Mouse (Mus musculus) brain, adult 2 months (tissue): ENCODE results near the gene Tbx21.

Experiments used
- DNase-seq: peaks from one replicate; pipeline ENCODE4 v3.0.0; 2011; ENCODE audit warnings: low read depth, low spot score

The Tbx21 gene

DNA sequence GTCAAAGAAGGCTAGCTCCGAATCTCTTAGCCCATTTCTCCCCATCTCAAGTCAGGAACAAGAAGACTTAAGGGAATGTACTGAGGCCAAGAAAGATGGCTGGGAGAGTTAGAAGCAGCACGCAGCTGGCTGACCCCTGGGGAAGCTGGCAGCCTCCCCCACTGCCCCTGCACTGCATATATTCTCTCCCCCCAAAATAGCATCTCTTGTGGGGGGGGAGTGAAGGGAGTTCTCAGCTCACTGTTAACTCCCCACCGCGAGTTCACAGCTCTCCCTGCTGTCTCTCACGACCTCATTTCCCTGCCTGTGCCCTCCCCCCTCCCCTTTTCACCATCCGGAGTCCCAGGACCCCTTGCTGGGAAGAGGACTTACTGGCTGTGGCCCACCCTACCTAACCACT lies 17.1 kb upstream of the Tbx21 start:
- no peak for DNase-seq

DNA sequence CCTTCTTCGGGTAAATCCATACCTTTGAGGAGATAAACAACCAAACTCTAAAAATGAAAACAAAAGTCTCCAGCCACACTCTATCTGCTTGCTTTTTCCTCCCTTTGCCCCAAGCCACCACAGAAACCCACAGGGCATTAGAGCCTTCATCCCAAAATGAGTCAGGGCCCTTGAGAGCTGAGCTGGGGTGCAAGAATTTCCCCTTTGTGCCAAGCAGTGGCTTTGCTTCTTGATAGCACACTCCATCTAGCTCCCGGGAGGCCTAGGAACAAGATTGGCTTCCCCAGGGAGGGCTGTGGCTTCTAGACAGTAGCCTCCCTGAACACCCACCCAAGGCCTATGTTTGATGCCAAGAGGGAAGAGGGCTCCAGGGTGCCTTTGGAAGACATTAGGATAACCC lies 16.6 kb upstream of the Tbx21 start:
- no peak for DNase-seq

DNA sequence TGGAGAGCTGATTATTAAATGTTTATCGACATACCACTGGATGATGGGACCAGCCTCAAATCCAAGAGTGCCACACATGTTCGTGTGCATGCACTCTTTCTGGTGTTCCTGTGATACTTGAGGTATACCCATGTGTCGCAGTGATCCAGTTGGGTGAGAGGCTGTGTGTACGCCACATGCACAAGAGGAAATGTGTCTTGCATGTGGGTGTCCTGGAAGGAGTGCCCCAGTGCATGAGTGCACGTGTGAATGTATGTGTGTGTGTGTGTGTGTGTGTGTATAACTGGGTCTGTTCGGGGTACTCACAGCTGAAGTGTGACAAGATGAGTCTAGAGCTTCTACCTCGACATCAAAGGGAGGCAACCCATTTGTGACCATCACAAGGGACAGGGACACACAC lies 15.2 kb upstream of the Tbx21 start:
- DNase-seq, result no peak

DNA sequence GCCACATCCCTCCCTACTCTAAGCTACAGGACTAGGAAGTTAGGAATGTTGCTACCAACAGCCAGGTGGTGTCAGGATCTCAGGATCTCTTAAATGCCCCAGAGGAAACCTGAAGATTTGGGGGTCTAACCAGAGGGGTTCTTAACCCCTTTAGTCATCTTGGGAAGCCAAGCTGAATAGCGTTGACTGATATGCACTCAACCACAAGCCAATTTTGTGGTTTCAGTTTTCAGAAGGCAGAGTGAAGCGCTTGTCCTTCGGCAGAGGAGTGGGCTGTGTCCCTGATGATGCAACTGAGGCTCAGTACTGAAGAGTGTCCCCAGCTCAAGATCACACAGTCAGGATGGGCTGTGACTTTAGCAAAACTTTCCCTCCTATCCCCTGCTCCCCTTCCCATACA lies 13.8 kb upstream of the Tbx21 start:
- no peak for DNase-seq

DNA sequence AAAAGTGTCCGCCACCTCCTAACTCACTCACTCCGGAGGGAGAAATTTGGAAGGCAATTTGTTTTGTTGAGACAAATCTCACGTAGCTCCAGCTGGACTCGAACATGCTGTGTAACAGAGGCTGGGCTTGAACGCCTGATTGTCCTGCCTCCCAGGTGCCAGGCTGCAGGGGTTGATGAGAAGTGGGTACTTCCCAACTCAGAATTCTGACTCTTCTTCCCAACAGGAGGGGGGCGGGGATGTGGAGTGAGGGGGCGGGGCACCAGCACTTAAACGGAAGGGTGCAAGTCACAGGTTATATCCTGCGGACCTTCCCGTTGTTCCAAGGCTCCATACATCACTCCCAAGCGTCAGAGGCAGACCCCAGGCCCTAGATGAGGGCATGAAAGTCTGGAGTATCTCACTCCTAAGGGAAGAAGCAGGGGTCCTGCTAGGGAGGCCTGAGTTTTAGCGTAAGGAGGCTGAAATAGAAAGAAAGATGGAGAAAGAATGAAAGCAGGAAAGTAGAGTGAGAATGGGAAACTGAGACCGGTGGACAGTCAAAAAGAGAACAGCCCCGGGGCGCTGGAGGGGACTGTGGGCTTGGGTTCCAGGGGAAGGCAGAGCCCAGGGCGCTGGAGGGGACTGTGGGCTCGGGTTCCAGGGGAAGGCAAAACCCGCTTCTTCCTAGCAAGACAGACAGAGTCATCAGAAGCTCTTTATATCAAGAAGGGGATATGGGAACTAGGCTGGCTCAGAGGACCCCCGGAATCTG lies 12.5 kb upstream of the Tbx21 start:
- DNase-seq, result no peak

DNA sequence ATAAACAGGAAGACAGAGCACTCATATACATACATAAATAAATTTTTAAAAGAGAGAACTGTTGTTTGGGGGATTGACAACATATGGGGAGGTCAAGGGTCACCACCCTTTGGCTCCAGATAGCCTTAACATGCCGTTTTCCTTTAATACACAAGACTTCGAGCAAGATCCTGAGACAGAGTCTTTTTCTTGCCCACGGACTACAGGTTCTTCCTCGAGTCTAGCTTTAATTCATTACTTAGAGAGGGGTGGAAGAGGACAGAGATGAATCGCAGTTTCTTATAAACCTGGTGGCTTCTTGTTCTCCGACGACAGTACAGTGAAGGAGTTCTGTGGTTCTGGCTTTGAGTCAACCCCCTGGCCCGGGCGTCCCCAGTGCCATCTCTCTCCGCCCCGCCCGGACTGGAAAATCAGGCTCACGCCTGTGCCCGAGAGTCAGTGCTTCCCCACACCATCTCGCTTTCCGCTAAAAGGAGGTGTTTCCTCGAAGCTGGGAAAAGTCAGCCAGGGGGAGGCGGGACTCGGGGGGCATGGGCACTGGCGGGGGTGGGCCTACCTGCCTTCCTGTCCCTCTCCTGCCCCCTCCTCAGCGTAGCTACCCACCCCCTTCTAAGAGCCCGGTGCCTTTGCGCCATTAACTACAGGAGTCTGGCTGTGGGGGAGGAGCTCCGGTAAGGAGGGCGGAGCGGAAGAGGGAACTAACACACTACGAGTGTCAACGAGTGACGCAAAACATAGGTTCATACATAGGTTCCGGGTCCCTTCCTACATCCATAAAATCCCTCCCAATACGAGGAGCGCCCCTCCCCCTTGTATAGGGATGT lies 11.7 kb upstream of the Tbx21 start:
- DNase-seq, result peak; percentile 41

DNA sequence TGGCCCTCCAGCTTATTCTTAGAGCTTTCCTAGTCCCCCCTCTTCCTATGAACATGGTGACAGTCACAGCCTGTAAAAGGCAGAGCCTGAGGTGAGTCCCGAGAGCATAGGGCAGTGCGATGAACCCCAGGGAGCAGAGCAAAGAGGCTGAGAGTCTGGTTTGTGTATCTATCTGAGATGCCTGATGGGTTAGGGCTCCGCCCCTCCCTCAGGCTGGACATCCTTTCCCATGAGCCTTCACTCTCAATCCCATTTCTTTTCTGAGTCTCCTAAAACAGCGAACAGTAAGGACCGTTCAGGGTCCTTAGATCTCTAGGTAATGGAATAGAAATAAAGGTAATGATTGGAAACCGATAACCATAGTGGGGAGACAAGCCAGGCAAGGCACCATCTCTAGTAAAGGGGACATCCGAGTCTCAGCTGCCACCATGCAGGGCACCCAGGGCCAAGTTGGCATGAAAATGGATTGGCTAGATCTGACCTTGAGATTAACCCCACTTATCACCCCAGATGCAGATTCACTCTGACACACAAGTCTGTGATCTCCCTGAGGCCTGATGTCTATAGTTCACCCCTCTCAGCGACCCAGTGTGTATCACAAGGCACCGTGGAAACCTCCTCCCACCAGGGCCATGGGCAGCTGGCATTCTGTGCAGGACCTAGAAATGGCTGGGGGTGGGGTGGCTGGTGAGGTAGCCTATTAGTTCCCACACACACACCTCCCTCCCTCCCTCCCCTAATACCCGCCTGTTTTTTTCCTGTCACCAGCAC lies 9.3 kb upstream of the Tbx21 start:
- no peak for DNase-seq

DNA sequence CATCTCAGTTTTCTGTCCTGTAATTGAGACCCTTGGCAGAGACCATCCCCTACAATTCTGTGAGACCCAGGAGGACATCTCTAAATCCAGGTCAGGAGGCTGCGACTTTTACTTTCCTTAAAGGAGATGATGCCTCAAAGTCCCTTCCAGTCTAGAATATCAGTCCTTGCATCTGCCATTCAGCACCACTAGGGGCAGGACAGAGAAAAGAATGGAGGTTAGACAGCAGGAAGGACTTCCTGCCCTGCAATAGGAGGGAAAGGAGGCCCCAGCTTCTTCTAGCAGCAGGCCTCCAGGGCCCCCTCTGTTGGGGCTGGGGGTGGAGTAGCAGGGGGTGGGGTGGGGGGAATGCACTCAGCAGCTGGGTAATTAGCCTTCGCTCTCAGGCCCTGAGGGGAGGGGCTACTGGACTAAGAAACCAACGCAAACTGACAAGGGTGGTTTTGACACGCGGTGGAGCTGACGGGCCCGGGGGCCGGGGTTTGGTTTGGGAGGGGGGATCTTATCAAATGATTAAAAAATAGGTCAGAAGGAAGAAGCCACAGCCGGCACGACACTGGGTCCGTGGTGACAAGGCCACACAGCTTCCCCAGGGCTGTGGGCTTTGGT lies 8.3 kb upstream of the Tbx21 start:
- DNase-seq, result no peak

DNA sequence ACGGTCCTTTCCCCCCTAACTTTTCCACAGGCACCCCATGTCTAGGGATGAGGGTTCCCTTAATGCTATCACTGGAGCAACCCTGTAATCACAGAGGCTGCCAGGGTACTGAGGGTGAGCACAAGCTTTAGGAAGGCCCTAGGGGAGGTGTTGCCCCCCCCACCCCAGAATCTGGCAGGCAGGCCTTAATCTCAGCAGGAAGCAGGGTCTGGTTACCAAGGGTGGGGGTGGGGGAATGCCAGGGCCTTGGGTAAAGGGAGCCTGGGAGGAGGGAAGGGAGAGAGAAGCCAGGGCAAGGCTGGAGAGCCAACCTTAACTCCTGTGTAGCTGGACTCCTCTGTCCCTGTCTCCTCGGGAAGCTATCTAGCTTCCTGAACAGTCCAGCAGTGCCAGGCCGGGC lies 5.5 kb upstream of the Tbx21 start:
- no peak for DNase-seq

DNA sequence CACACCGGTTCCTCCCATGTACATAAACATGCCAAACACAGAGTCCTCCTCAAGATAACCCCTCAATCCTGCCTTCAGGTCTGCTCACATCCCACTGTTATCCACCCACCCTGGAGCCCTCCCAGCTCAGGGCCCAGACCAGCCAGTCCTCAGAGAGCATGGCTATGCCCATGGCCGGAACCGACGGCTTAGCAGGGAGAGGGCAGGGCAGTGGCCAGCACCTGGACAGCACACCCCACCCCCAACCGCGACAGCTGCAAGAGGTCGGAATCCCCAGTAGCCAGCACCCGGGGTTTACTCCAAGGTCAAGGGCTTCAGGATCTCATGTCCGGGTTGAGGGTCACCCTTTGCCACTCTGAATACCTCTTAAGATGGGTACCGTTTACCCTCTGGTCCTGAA lies 5.1 kb upstream of the Tbx21 start:
- DNase-seq, result no peak

DNA sequence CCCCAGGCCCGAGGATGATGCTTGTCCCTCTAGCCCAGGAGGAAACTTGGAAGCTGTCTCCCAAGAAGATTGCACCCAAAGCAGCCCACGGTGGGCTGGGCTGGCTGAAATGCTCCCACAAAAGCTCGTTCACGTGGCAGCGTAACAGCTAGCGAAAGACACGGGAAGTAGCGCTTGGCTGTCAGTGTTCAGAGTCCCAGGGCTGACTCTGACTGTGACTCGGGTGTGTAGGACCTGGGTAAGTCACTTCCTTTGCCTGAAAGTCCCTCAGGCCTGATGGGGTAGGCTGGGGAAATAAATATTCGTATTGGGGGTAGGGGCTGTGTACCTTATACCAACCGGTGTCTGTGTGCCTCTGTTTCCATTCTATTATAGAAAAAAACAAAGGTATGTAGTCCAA lies 666 bp upstream of the Tbx21 start:
- DNase-seq, result no peak

DNA sequence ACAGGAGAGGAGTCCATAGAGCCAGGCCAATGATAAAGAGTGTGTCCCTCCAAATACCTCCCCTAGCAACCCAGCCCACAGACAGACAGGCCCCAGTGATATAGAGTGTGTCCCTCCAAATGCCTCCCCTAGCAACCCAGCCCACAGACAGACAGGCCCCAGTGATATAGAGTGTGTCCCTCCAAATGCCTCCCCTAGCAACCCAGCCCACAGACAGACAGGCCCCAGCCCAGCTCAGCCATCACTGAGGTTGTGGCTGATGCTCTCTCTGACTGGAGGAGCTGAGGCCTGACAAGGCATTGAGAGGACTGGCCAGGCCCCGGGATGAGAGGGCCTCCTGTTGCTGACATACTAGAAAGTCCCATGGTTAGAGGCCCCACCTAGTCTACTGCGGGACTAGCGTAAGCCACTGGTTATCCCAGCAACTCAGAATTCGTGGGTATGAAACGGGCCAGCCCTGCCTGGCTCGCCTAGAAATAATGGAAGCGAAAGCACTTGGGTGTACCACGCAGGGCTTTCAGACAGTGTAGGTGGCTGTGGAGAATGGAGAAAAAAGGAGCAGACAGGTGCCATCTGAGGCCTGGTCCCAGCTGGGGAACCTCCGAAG lies 2.5 kb downstream of the Tbx21 start:
- DNase-seq, result no peak

DNA sequence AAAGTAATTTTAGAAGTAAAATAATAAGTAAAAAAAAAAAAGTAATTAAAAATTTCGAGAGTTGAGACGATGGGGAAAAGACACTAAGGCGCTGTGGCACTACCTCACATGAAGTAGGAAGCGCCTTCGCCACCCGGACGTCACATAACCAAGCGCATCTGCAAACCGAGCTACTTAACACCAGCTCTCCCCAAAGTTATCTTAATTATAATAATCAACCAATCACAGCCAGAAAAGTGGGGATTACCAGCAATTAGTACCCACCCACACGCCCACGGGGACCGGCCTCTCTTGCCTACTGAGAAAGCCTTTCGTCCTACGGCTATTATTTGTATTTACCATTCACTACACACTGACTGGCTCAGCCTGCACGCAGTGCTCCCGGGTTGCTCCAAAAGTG lies 6.2 kb downstream of the Tbx21 start:
- DNase-seq, result peak; percentile 73

DNA sequence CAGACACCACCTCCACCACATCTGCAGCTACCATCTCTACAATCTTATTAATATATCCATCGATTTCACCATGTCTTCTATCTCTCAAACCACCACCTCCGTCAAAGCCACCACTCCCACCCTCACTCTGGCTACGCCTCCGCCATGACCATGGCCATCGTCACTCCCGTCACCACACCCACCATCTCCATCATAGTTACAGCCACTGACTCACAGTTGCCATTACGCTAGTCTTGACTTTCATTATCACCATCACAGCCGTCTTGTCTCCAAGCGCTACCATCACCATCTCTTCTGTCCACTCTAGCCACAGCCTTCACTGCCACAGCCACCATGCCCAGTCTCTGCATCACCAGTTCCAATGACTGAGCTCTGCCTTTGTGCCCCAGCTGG lies 11.0 kb downstream of the Tbx21 start:
- DNase-seq, result no peak

DNA sequence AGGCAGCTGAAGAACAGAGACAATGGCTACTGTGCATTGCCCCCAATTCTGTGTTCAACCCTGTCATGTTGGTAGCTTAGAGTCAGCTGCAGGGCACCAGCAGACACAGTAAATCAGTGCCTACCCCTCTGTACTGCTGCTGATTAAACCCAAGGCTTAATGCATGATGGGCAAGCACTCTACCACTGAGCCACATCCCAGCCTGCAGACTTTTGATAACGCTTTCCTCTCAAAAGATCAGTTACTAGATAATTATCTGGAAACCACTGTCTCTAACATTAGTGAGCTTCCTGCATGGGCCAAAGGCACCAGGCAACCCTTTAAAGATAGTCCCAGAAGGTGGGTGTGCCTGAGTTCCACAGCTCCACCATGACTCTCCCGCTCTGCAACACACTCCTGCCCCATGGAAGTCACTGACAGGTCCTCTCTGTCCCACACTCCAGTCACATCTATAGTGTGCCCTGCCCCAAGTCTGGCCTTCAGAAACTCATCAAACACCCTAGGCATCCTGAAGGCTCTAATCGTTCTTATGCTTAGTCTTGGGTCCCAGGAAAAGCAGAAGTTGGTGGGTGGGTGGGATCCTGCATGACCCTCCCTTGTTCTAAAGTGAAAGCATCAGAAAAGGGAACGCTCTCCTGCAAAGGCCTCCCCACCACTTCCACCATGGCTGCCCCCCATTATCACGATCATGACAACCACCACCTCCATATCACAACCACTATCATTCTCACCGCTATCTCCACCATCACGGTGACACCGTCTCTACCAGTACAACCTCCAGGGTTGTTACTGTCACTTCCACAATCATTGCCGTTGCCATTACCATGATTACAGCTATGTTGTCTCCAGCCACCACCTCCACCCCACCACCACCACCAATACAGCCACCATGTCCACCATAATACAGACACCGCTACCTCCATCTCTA lies 11.7 kb downstream of the Tbx21 start:
- DNase-seq, result no peak

DNA sequence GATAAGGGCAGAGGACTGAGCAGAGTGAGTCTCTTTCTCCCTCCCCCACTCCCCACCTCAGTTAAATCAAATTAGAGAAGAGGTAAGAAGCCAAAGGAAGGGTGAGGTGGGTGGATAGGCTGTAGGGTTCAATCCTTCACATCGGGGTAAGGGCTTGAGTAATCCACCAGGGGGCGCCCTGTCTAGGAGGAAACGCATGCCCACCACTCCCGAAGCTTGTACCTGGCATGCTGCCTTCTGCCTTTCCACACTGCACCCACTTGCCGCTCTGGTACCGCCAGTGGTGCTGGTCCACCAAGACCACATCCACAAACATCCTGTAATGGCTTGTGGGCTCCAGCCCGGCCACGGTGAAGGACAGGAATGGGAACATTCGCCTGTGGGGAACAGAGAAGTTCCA lies 13.4 kb downstream of the Tbx21 start:
- peak; percentile 55 for DNase-seq

DNA sequence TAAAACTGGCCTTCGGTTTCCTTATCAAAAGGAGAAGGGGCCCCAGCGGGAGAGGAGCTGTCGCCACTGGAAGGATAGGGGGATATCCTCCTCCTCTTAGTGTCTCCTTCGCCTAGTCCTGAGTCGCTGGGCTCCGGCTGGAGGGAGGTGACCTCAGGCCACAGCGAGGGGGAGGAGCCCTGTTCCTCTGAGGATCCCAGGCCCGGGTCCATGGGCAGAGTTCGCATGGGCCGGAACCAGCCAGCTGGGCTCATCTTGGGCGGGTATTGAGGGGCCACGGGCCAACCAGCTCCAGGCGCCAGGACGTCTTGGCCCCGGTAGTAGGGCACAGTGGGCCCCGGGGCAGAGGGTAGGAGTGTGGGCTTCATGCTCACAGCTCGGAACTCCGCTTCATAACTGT lies 16.3 kb downstream of the Tbx21 start:
- DNase-seq, result no peak

DNA sequence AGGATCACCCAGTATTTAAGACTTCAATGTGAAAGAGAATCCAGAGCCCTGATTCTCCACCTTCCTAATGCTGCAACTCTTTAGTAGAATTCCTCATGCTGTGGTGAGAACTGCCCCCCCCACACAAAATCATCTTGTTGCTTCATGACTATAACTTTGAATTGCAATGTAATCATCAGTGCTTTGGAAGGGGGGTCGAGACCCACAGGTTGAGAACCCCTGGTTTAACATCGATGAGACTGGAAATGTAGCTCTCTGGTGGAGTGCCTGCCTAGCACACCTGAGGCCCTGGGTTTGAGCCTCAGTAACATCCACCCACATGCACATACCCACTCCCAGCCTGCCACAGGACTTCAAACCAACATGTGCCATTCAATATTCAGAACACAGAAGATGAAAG lies 20.5 kb downstream of the Tbx21 start:
- no peak for DNase-seq

DNA sequence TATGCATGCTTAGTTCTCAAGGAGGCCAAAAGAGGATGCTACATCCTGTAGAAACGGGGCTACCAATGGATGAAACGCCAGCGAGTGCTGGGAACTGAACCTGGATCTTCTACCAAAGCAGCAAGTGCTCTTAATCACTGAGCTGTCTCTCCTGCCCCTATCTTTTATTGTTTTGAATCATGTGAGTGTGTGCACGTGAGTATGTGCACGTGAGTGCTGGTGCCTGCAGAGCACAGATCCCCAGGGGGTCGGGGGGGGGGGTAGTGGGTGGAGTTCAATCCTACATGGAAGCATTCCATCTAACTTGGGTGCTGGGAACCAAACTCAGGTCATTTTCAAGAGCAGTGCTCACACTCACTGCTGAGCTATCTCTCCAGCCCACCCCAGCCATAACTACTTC lies 28.8 kb downstream of the Tbx21 start:
- no peak for DNase-seq

DNA sequence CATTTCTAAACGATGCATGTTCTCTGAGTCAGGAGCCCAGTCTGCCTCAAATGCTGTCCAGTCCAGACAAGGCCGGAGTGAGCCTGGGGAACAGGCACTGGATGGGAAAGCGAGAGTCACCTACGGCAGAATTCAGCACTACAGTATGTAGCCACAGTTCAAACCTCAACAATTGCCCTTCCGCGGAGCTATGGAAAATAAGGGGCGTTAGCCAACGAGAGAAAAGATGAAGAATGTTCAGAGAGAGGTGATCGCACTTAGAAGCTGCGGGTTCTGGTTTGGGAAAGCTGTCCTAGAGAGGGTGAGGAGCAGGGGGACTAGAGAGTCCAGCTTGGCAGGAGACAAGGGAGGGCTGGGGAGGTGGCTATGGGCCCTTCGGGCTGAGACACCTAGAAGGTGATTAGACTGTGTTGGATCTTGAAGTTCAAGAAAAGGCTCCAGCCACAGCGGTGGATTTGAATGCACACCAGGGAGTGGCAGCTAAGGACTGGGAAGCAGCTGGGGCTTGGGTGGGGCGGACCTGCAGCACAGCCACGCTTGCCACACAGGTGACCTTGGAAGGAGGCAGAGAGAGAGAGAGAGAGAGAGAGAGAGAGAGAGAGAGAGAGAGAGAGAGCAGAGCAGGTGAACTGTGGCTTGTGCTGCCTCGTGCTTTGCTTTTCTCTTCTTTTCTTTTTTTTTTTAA lies 30.2 kb downstream of the Tbx21 start:
- DNase-seq, result no peak
